Mouse (Mus musculus): ENCODE results near the gene Atcay.
A peak's percentile ranks its signal among the peaks of the same experiment; 100 is the strongest.

The Atcay gene

DNA sequence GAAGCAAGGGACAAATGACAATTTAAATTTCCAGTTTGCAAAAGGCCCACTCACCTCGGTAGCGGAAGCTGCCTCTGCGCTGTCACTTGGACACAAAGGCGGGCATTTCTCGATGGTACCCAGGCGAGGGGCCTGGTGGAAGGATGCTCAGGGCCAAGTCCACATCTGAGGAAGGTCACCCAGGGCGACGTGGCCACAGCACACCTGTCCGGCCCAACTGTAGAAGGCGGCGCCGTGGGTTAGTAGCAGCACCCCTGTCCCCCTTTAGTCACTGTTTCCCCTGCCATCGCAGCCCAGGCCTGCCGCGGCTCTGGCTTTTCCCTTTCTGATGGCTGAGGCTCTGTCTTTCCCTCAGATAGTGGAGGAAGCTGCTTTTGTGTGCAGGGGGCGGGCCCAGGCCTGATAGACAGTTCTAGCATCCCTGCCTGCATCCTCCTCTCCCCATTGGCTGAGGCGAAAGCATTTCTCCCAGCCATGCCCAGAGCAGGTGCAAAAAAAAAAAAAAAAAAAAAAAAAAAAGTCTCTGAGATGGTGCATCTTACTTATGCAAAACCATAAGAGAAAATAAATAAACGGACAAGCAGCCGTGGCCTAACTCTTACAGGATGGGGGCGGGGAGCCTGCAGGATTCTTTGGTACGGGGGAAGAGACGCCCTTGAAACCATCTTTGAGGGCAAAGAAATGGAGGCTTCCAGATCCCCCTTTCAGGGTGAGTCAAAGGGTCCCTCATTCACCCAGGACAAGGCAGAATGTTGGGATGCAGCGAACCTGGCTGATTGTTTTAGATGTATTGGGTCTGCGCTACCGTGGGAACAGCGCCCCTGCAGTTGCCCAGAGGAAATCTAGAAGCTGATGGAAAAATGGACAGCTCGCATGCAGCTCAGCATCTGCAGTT lies at the start of gene Atcay:
Atcay (minus strand) TSS at position 396 of the 895 bp plus-strand sequence.
- peak; percentile 66 for DNase-seq

DNA sequence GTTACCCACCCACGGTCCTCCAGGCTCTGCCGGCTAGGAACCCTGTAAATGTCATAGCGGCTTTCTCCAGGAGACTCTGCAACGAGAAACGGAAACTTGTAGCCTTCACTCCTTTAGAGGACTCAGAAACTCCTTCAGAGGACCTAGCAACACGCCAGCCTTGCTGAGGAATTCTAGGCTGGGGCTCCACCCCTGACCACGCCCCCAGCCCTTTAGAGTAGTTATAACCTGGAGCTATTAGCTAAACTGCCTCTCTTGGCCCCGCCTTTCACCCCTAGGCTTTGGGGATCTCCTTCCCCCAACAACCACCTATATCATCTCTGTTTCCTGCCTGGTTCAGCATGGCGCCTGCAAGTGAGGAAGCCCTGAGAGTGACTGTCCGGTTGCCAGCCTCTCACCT lies 48.9 kb upstream of the Atcay start:
- peak; percentile 40 for DNase-seq

DNA sequence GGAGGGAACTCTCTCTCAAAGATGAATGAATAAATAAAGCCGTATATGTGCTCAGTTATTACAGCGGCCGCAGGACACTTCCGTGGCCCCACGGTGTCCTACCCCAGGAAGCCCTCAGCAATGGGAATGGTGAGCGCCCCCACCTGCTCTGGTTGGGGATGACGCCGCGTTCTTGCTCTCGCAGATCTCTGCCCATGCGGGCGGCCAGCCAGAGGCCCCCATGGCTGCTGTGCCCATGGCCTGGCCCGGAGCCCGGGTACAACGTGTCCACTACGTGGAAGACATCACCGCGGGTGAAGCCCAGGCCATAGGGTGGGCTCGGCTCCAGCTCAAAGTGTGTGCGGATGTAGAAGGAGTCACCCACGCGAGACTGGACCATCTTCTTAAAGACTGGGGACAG lies 47.0 kb upstream of the Atcay start:
- peak; percentile 38 for DNase-seq

DNA sequence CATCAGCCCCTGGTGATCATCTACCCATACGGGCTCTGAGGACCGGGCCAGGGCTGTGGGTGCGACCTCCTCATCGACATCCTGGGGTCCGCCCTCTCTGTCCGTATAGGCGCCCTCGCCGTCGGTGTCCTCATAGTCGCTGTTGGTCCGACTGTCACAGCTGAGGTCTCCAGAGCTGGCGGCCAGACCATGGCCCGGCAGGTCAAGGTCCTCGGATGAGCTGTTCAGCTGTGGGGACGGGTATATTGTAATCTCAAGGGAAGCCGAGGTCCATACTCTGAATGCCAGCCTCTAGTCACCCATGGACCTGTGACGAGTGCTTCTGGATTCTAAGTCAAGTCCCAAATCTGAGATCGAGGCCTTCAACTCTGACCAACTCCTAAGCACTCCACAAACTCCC lies 43.2 kb upstream of the Atcay start:
- no peak for DNase-seq

DNA sequence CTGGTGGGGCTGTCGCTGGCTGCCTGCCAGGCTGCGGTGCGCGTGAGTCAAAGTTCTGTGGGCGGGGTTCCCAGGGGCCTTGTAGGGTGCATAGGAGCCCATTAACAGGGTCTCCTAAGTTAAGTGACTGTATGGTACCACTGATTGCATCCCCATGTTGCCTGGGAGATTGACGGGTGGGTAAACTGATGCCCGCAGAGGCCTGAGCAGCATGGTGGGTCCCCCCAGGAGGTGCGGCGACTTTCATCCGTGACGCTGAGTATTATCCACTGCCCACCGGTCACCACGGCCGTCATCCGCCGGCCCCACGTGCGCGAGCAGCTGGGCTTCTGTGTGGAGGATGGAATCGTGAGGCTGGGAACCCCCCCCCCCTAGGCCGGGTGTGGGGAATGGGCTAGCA lies 41.7 kb upstream of the Atcay start:
- DNase-seq = no peak

DNA sequence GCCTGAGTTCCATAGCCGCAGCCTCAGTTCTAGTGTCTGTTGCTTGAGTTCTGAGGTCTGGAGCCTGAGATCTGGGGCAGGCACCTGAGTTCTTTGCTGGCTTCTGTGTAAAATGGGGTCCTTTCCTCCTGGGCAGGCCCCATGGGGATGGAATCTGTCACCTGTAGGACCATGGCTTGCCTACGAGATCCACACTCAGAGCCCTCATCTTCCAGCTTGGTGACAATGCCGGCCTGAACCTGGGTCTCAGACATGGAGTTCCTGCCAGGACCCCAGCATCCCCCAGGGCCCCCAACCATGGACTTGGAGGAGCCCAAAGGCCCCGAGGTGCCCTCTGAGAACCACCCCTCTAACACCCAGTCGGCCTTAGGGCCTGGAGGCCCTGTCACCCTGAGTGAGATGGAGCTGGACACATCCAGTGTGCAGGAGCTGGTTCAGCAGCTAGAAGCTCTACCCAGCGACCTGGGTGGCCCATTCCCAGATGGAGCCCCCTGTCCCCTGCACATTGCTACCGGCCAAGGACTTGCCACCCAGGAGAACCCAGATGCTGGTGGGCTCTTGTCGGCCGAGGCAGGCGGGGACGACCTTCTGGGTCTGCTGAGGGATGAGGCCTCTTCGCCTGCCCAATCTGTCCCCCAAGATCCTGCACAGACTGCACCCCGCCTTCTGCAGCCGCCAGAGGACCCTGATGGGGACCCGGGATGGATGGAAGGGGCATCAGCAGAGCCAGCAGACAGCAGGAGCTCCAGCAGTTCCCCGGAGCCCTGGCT lies 38.2 kb upstream of the Atcay start:
- DNase-seq = no peak

DNA sequence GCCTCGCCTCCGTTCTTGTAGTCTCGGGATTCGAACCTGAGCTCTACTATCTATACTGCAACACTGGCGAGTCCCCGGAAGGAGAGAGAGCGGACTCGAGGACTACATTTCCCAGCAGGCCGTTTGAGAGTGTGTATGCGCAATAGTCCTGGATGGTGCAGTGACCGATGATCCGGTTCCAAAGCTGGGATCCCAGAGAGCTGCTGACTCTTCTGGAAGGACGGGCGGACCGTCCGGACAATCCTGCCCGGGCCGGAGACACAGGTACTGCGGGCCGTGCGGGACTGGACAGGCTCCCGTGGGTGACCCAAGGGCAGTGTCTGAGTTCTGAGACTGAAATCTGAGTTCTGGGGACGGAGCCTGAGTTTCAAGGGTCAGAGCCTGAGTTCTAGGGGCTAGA lies 37.4 kb upstream of the Atcay start:
- peak; percentile 73 for DNase-seq

DNA sequence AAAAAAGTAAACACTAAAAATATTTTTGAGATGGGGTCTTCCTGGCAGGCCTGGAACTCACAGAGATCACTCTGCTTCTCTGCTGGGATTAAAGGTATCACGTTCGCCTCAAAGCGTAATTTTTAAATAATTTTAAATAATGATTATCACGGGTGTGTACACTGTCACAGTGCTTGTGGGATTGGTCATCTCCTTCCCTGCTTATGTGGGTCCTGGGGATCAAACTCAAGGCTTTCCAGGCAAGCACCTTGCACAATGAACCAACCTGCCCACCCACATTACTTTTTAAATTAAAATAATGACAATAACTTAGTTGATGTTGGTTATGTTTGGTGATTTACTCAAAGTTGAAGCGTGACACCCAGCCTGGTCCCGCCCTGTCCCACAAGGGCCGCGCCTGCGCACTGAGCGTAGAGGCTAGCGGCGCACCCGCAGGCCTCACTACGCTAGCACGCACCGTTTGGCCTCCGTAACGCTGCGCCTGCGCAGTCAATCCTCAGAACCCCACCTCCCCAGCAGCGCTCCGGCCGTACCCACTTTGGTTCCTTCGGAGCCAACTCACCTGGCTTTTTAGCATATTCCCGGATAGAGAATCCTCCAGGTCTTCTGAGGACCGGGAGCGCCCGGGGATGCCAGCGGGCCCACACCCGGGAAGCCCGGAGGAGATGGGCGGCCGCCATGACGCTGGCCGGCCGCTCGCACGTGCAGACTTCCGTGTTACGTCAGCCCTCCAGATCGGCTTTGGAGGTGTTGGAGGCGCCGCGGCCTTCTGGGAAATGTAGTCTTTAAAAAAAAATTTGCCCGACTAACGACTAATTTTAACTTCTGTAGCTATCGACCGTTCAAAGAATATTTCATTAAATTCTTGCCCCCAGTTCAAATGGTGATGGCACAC lies 35.8 kb upstream of the Atcay start, which contains the start of the genes Mrpl54 and Apba3:
Mrpl54 (minus strand) TSS at position 724 of the 895 bp plus-strand sequence.
Apba3 (plus strand) TSS at position 750 of the 895 bp plus-strand sequence.
- peak; percentile 99 for DNase-seq

DNA sequence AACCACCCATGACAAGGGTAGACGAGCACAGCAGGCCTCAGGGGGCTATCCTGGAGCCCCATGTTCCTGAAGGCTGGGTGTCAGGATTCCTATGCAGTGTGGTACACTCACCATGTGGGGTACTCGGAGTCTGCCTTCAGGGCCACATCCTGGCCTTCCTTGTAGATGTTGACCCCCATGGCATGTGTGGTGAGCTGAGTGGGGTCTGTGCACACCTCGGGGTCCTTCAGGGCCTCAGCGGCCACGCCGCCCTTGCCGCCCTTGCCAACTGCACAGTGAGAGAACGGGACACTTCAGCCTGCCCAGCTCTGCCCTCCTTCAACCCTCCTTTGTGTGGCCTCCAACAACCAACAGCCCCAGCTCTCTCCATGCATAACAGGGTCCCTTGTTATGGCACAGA lies 34.9 kb upstream of the Atcay start:
- DNase-seq = no peak

DNA sequence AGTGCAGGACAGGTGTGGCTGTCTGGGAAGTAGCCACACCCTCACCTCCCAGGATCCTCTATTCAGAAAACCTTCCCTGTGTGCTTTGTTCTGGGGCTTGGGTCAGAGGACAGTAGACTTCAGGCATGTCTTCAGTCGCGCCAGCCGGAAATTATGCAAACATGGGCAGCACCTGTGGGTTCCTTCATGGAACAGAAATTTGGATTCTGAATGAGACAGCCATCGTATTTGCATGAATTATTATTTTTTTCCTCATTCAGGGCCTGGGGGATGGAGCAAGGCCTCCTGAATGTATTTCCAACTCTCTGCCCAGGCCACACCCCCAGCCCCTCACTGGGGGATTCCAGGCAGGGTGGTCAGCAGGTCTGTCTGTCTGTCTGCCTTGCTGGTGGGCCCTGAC lies 30.4 kb upstream of the Atcay start:
- no peak for DNase-seq

DNA sequence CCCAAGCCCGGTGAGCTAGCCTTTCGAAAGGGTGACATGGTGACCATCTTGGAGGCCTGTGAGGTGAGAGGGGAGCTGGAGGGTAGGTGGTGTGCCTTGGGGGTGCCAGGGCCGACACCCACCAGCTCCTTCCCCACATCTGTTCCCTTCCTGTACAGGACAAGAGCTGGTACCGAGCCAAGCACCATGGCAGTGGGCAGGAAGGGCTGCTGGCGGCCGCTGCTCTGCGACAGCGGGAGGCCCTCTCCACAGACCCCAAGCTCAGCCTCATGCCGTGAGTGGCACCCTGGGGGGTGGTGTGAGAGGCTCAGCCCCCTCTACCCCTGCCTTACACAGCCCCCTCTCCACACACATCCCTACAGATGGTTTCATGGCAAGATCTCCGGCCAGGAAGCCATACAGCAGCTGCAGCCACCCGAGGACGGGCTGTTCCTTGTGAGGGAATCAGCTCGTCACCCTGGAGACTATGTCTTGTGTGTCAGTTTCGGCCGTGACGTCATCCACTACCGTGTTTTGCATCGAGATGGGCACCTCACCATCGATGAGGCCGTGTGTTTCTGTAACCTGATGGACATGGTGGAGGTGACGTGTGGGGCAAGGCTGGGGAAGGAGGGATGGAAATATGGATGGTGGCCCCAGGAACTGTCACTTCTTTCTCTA lies 28.7 kb upstream of the Atcay start:
- no peak for DNase-seq

DNA sequence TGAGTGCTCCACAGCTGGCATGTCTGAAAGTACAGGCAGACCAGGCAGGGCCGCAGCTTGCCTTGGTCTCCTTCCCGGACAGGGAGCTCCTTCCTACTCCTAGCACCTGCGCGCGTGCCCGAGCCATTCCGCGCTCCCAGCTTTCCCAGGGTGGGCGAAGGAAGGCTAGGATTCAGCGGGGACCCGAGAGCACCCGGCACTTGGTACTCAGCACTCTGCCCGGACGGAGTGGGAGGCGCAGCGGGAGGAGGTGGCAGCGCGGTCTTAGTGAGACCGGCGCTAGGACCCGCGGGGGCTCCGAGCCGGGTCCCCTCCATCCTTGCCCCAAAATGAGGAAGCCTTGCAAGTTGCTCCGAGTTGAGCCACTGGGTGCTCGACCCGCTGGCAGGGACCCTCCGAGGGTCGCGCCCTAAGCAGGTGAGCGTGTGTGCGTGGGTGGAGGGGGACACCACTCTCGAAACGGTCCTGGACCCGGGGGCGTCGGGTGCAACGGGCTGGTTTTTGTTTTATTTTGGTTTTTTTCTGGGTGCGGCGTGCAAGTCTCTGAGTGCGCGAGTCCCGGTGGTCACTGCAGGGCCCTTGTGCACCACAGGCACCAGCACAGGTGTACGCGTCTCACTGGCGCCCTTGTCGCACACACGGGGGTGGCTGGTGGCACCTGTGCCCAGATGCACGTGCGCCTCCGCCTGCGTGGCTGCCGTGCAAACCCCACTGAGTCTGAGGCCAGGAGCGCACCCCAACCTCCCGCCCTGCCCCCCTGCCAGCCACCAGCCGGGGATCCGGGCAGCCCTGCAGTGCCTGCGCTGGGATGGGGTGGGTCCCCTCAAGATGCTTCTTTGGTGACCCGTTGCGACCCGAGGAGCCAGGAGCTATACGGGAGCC lies 26.8 kb upstream of the Atcay start:
- peak; percentile 75 for DNase-seq

DNA sequence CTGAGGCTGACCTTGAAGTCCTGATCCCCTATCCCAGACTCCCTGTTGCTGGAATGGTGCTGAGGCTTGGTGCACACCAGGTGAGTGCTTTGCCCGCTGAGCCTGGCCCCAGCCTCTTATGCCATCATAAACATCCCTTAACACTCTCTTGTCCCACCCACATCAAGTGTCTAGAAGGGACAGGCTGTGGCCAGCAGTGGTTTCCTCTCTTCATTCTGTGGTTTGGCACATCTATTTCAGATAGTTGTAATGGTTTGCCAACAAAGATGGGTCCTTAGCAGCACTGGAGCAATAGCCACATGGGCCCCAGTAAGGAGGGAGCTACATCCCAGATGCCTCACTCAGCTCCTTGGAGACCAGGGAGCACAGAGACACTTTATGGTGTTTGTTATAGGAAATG lies 24.3 kb upstream of the Atcay start:
- no peak for DNase-seq

DNA sequence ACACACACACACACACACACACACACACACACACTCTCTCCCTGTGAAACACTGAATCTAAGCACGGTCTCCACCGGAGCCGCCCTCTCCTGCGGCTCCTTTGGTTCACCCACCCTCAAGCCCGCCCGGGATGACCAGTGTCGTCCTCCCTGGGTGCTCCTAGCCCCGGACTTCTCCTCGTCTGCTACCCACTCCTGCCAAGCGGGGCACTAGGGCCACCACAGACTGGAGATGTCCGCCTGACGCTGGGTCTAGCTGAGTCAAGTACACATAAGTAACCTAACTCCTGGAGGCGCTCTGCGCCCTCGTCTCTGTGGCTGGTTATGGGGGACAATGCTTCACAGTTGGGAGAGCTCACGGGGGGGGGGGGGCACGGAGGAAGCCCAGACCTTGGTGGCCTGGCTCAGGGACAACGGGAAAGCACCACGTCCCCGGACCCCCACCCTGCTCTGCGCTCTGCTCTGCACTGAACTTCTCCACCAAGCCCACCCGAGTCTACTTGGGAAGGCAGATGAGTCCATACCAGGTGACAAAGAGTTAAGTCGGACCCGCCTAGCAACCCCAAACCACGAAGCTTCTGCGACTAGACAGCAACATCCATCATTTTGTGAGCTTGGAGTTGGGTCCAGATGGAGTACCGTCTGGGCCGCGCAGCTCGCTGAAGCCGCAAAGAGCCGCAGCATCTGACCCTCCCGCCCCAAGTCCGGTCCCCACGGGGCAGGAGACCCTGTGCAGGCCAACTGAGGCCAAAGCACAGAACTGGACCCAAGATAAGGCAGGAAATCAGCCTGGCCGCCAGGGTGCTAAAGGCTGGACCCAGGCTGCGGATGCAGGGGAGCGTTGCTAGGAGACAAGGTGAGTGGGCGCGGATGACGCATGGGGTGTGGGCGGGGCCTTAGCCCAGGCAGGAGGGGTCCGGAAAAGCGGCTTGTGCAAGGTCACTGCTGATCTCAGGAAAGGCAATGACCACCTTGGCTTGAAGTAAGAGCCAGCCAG lies 22.1 kb upstream of the Atcay start, which contains the start of gene Matk:
Matk (plus strand) TSS at position 512 of the 996 bp plus-strand sequence.
- DNase-seq = peak; percentile 74

DNA sequence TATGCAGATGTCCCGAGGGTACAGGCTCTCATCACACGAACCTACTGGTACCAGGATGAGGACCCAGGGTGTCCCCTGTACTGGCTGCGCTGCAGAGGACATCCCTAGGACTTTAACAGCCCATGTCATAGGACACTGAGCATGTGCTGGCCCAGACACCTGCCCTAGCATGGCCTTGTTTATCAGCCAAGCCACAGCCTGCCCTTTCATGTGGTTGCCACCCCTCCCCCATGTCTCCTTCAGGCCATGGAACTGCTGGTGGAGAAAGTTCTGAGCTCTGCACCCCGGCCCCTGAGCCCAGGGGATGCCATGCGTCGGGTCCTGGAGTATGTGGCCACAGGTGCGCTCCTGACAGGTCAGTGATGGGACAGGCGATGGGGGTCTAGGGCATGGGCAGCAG lies 18.8 kb upstream of the Atcay start:
- DNase-seq = no peak

DNA sequence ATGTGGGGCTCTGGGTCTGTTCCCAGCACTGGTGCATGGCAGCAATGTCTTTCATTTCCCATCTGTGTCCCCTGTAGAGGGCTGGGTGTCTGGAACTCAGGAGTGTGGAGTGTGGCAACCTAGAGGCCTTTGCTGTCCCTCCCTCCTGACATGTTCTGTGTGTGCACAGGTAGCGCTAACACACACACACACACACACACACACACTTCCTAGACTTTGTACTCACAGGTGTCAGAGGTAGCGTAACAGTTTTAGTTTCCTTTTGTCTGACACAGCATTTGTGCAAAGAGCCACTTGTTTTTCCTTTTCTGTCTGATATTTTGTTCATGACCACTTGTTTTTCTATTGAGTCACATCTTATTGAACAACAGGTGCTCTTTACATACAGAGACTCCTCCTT lies 17.2 kb upstream of the Atcay start:
- no peak for DNase-seq

DNA sequence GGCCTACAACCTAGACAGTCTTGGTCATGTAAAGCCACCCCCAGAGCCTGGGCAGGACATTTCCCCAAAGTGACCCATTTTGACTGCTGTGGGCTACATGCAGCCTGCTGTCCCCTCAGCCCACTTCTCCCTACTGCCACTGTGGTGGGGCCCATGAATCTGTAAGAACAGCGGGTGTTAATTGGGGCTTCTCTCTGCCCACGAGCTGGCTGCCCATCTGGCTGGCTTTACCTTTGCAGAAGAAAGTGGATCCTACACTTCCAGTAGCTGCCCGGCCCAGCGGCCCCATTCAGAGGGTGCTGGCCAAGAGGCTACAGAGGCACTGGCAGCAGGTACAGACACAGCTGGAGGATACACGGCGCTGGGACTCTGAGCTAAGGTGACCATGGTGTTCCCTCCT lies 14.5 kb upstream of the Atcay start:
- DNase-seq = peak; percentile 24

DNA sequence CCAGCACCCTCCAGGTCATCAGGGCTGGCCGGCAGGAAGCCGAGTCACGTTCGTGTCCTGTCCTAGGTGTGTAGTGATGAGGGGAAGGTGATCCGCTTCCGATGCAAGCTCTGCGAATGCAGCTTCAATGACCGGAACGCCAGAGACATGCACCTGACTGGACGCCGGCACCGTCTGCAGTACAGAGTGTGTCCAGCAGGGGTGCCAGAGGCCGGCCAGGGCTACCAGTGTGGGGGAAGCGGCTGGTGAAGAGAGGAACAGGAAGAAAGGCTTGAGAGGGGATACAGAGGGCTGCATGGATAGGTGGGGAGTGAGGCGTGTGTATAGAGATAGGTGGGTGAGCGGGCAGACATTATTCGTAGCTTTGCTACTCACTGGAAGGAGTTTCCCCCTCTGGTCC lies 14.0 kb upstream of the Atcay start:
- DNase-seq = peak; percentile 91

DNA sequence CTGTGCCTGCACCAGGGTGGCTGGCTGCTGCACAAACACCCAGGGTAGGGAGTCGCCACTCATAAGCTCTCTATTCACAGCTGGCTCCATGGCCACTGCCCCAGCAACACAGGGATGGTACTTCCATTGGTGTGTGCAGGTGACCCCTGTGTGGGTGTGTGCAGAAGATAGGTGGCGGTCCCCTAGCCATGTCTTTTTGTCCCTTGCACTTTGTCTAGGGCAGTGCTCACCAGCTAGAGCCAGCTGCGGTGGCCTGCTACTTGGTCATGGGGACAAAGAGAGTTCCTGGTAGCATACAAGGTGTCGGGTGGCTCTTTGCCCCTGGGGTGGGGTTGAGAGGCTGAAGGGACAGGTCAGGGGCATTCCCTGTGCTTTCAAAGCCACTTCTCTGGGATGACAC lies 13.5 kb upstream of the Atcay start:
- peak; percentile 22 for DNase-seq

DNA sequence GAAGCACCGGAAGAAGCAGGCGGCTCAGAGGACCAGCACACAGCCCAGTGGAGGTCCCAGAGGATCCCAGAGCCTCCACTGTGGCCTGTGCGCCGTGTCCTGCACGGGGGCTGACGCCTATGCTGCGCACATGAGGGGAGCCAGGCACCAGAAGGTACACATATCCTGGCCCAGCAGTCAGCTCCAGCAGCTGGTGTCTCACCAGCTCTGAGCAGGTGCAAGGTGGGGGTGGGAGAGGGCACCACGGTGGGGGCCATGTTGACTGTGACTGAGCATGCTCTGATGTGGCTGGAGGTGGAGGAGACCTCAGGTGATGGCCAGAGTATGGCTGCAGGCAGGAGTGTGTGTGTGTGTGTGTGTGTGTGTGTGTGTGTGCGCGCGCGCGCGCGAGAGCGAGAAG lies 11.4 kb upstream of the Atcay start:
- peak; percentile 64 for DNase-seq

All from thymus, postnatal 4 days (tissue).